Mouse (Mus musculus) right cerebral cortex, postnatal 25 days (tissue): ENCODE measurements at regions not wholly inside any gene's neighbourhood (a gene's known extent, or its start where the extent isn't known, plus 50 kb on each side); places are given as distances from the start of the nearest gene placed in this dataset.

Source experiments
- DNase-seq: peaks from one replicate; pipeline ENCODE4 v3.0.0; 2022

DNA sequence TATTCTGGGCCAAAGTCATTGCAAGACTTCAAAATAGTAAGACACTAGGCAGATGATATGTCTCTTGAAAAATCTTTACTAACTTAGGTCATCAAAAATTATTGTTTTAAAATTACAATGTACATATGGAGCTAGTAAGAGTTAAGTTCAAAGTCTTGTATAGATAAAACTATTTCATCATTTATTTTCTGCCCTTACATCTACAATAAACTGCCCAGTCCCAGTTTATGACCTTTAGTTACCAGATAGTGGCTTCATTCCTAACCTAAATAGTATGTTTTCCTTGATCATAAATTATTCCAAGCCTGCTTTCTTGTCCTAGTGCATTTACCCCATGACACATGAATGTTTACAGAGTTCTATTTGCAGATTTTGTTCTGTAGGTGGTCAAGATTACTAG is 72.9 kb downstream of the Manea start:
- no peak for DNase-seq

DNA sequence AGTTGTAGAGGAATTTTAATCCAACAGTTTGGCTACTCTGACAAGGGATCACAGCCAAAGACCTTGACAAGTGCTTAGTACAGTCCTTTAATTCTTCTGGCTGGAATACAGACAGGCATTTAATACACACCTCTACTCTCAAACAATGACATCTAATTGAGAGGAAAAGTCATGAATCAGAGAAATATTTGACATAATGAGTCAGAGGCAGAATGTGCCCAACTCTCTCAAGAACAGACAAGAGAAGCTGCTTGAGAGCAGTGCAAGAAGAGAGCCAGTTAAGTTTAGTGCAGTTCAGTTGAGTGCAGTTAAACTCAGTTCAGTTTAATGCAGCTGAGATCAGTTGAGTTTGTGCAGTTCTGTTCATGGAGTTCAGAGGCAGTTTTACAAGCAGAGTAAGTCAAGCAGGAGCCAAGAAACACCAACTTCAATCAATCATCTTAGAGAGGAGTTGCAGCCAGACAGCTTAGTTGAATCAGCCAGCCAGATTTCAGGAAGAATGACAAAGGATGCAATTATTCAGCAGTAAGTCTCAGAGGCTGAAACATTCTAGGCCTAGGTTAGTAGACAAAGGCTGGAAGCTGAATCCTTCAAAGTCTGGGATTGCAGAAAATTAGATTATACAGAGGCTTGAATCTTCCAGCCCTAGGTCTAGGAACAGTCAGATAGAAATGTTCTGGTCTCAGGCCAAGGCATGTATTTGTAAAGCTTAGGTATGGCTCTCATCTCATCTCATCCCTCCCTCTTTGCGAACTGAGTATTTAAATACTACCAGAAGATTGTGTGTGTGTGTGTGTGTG is 87.3 kb downstream of the Manea start:
- DNase-seq, result no peak

DNA sequence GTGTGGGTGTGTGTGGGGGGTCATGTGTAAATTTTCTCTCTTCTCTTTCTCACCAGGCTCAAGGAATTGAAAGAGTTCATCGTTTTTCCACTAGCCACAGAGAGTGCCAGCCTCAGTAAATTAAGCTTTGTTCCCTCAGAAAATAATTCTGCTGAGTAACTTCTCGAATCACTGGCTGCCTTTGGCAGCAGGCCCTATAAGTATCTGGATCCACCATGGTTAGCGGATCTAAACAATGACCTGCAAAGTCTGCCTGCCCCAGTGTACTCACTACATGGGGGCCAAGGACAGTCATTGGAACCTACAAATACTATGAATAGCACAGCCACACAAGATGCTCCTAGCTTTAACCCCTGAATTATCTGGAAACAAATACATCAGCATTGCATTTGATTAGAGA is 90.8 kb downstream of the Manea start:
- DNase-seq, result no peak

DNA sequence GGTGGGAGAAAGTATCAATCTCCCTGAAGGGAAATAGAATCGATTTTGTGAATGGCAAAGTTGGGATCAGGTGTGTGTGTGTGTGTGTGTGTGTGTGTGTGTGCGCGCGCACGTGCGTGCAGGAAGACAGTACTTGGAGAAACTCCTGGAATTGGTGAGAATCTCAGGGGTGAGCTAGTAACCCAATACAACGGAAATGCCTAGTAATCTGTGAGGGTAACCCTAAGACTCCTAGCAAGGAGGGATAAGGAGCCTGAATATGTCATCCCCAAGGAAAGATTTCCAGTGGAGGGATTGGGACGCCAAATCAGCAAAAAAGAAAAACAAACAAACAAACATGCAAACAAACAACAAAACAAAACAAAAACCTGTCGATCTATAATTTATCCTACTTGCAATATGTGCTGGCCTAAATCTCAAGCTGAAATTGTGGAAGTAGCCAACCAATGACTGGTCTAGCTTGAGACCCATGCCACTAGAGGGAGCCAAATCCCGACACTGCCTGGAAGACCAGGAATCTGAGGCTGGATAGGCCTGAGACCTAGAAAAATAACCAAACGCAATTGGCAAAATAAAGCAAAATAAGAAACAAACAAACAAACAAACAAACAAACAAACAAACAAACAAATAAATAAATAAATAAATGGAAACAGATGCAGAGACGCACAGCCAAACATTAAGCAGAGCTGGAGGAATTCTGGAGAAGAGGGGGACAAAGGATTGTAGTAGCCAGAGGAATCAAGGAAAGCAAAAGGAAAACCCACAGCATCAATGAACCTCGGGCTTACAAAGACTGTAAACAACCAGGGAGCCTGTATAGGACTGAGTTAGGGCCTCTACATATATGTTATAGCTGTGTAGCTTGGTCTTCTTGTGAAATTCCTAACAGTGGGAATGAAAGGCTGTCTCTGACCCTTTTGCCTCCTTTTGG is 98.5 kb downstream of the Manea start:
- DNase-seq, result peak; percentile 15

DNA sequence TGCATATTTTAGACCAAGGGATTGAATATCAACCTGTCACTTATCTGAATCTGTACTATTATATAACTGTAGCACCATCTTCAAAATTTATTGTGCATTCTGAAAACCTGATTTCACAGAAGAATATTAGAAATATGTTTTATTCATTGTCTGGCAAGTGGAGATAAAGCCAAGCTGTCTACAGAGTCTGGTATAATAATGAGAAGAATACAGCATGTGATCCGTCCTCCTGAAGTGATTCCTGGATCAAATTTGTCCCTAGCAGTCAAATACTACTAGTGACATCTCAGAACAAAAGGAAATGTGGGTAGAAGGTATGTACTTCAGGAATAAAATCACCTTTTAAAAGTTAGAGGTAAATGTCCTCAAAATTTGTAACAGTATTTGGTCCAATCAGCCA is 123.4 kb downstream of the Manea start:
- no peak for DNase-seq
